15 mouse cellular contexts compared by ENCODE assay signal in the genomic region with DNA sequence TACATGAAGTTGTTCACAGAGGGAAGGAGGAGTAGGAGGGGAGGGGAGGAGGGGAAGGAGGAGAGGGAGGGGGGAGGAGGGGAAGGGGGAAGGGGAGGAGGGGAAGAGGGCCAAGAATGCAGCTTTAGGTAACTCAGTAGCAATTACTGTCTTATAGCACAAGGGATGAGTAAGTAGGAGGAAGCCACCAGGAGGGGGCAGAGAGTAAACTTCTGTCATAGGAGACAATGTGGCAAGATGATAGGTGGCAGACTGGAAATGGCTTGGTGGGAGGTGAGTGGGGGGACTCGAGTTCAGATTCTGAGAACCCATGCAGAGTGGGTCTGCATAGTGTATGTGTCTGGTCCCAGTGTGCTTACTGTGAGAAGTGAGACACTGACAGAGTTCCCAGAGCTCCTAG.
DNase-seq lines count a peak whose midpoint lies in the region; ATAC-seq and TF ChIP-seq lines count a peak whose summit lies in the region.
"Had no signal": no experiment of that assay in that cellular context is flagged by ENCODE, and none has a peak within 500 bp of the region (broad histone marks: within the 10 kb centered on the region; RNA-seq: fewer than 3 reads in every experiment).

No protein-coding gene starts in this region.

- no peak overlapping the region for H3K27ac ChIP-seq in kidney, postnatal 0 days
- no peak overlapping the region for H3K27ac ChIP-seq in kidney, embryonic 14.5 days (ENCODE audit: low read depth, low read length)
- H3K27ac ChIP-seq in CH12.LX (ENCODE audit: insufficient read depth, low read depth), result no peak overlapping the region
- 0 out of 2 replicates have a peak overlapping the region, but pooled peaks have one; percentile 33 for H3K27ac ChIP-seq in olfactory bulb, adult 2 months (ENCODE audit: insufficient read depth, low read depth, low read length)
- H3K27ac ChIP-seq in limb, embryonic 10.5 days, result no peak overlapping the region
- H3K27ac ChIP-seq: embryonic facial prominence, embryonic 13.5 days; left cerebral cortex, adult 2 months; liver, embryonic 13.5 days; midbrain, embryonic 10.5 days had no signal

- no peaks in the 10 kb centered on the region for H3K36me3 ChIP-seq in kidney, postnatal 0 days (ENCODE audit: insufficient read depth, low read length)
- no peaks in the 10 kb centered on the region for H3K36me3 ChIP-seq in kidney, embryonic 14.5 days (ENCODE audit: control insufficient read depth, insufficient read depth, low read length)
- H3K36me3 ChIP-seq in CH12.LX (replicated peaks in 1 of 2; ENCODE audit: control insufficient read depth in 1 of 2, insufficient read depth in 1 of 2, low read length in 1 of 2), result no peaks in the 10 kb centered on the region
- no peaks in the 10 kb centered on the region for H3K36me3 ChIP-seq in limb, embryonic 10.5 days
- H3K36me3 ChIP-seq: embryonic facial prominence, embryonic 13.5 days; liver, embryonic 13.5 days; midbrain, embryonic 10.5 days had no signal

- no peak overlapping the region for H3K9ac ChIP-seq in kidney, postnatal 0 days (ENCODE audit: low read depth, low read length)
- no peak overlapping the region for H3K9ac ChIP-seq in kidney, embryonic 14.5 days (ENCODE audit: low read depth, low read length)
- no peak overlapping the region for H3K9ac ChIP-seq in CH12.LX (ENCODE audit: insufficient read depth, low read depth)
- H3K9ac ChIP-seq: embryonic facial prominence, embryonic 13.5 days; liver, embryonic 13.5 days had no signal

- dilution Hi-C loops in CH12.LX (cut with MboI; ENCODE audit: extremely low pct_ligation_motif_present, extremely low pct_unique_long_range_greater_than_20kb, low sequenced_read_pairs), result no loop called here

- no peak overlapping the region for H3K4me3 ChIP-seq in kidney, postnatal 0 days (replicated peaks; ENCODE audit: low read depth, low read length)
- no peak overlapping the region for H3K4me3 ChIP-seq in kidney, embryonic 14.5 days (ENCODE audit: low read length)
- no peak overlapping the region for H3K4me3 ChIP-seq in CH12.LX (replicated peaks in 1 of 3; ENCODE audit: low read depth in 2 of 3, low read length in 2 of 3, poor library complexity in 1 of 3)
- no peak overlapping the region for H3K4me3 ChIP-seq in olfactory bulb, adult 2 months (ENCODE audit: insufficient read depth, low read depth, low read length)
- no peak overlapping the region for H3K4me3 ChIP-seq in limb, embryonic 10.5 days
- H3K4me3 ChIP-seq: embryonic facial prominence, embryonic 13.5 days; left cerebral cortex, adult 2 months; liver, embryonic 13.5 days; midbrain, embryonic 10.5 days had no signal

- peak; percentile 35; the same call in 1 of the 2 replicates for TF ChIP-seq CTCF in kidney, postnatal 0 days (IDR thresholded peaks at IDR 0.05; ENCODE audit: low read depth)
- TF ChIP-seq CTCF in CH12.LX (conservative IDR thresholded peaks at IDR 0.05 in 1 of 2, IDR thresholded peaks at IDR 0.05 in 1 of 2; ENCODE audit: low read depth in 2 of 2, low read length in 2 of 2), result peak in 1 of 2 experiments; percentile 38; a peak in 2 of 4 replicates
- TF ChIP-seq CTCF in olfactory bulb, adult 2 months (IDR thresholded peaks at IDR 0.05; ENCODE audit: insufficient read depth, low read depth, low read length), result no peak

- peak; percentile 7; the same call in 1 of the 2 replicates for TF ChIP-seq RAD21 in CH12.LX (IDR thresholded peaks at IDR 0.05; ENCODE audit: low read depth, low read length)

- in situ Hi-C loops in CH12.LX (cut with MboI; ENCODE audit: low pct_ligation_motif_present, low pct_unique_long_range_greater_than_20kb, low sequenced_read_pairs), result no loop called here

- no peak for TF ChIP-seq EP300 in CH12.LX (IDR thresholded peaks at IDR 0.05; ENCODE audit: low read length)

- no peak overlapping the region for H3K4me2 ChIP-seq in kidney, postnatal 0 days (ENCODE audit: low read length)
- no peak overlapping the region for H3K4me2 ChIP-seq in kidney, embryonic 14.5 days (replicated peaks; ENCODE audit: low read depth, low read length)
- no peak overlapping the region for H3K4me2 ChIP-seq in CH12.LX (ENCODE audit: insufficient read depth, low read depth, poor library complexity, severe bottlenecking)
- H3K4me2 ChIP-seq: embryonic facial prominence, embryonic 13.5 days; liver, embryonic 13.5 days had no signal

- TF ChIP-seq POLR2A in CH12.LX (IDR thresholded peaks at IDR 0.05; ENCODE audit: low read depth, low read length), result no peak
- no peak for TF ChIP-seq POLR2A in olfactory bulb, adult 2 months (IDR thresholded peaks at IDR 0.05; ENCODE audit: insufficient read depth, low read depth, low read length)

- 33% methylated on average over 1 of the region's 1 CpGs for WGBS in kidney, postnatal 0 days
- 42% methylated on average over 1 of the region's 1 CpGs for WGBS in kidney, embryonic 14.5 days
- WGBS in olfactory bulb, adult 2 months, result 28% methylated on average over 1 of the region's 1 CpGs
- WGBS in limb, embryonic 10.5 days, result 59% methylated on average over 1 of the region's 1 CpGs

- no peaks in the 10 kb centered on the region; the same call in 1 of the 2 replicates for H3K4me1 ChIP-seq in kidney, postnatal 0 days (replicated peaks; ENCODE audit: insufficient read depth, low read length)
- H3K4me1 ChIP-seq in kidney, embryonic 14.5 days (ENCODE audit: control insufficient read depth, insufficient read depth, low read length), result 0 out of 2 replicates have a peak, but pooled peaks cover 9% of the 10 kb centered on the region
- H3K4me1 ChIP-seq in CH12.LX (ENCODE audit: control insufficient read depth in 1 of 2, insufficient read depth in 2 of 2), result peaks cover 0 to 22% of the 10 kb centered on the region in 2 experiments; a peak in 2 of 4 replicates
- H3K4me1 ChIP-seq in olfactory bulb, adult 2 months (ENCODE audit: control insufficient read depth, insufficient read depth, low read length), result peaks cover 13% of the 10 kb centered on the region
- H3K4me1 ChIP-seq in limb, embryonic 10.5 days, result peaks cover 6% of the 10 kb centered on the region
- H3K4me1 ChIP-seq: liver, embryonic 13.5 days had no signal

- H3K9me3 ChIP-seq in kidney, postnatal 0 days (replicated peaks; ENCODE audit: low read length), result no peaks in the 10 kb centered on the region
- H3K9me3 ChIP-seq in kidney, embryonic 14.5 days (ENCODE audit: control insufficient read depth, low read length), result no peaks in the 10 kb centered on the region
- H3K9me3 ChIP-seq in CH12.LX (replicated peaks; ENCODE audit: low read length), result no peaks in the 10 kb centered on the region
- H3K9me3 ChIP-seq in limb, embryonic 10.5 days (replicated peaks), result no peaks in the 10 kb centered on the region
- H3K9me3 ChIP-seq: embryonic facial prominence, embryonic 13.5 days; liver, embryonic 13.5 days; midbrain, embryonic 10.5 days had no signal

- no peak for ATAC-seq in kidney, postnatal 0 days (replicated peaks; ENCODE audit: low FRiP score, low read depth)
- no peak for ATAC-seq in kidney, embryonic 14.5 days (ENCODE audit: low FRiP score, low TSS enrichment)
- ATAC-seq: forebrain, embryonic 16.5 days had no signal

- no peak for DNase-seq in kidney, postnatal 0 days (ENCODE audit: low spot score)
- DNase-seq in 416B (ENCODE audit: low read depth) (peak; percentile 29), CH12.LX (ENCODE audit: extremely low read depth) (peak; percentile 32)
- no peak for DNase-seq in ovary, postnatal 36 days (ENCODE audit: low spot score)
- DNase-seq in limb, embryonic 10.5 days (ENCODE audit: low spot score), result no peak
- DNase-seq: cerebellum, adult 18-20 months; gastrocnemius, postnatal 25 days; kidney, postnatal 10 days; liver, embryonic 13.5 days had no signal

- no peaks in the 10 kb centered on the region for H3K27me3 ChIP-seq in kidney, postnatal 0 days (ENCODE audit: insufficient read depth, low read length)
- H3K27me3 ChIP-seq in kidney, embryonic 14.5 days (ENCODE audit: control insufficient read depth, insufficient read depth, low read length), result no peaks in the 10 kb centered on the region
- no peaks in the 10 kb centered on the region for H3K27me3 ChIP-seq in CH12.LX (replicated peaks)
- no peaks in the 10 kb centered on the region for H3K27me3 ChIP-seq in limb, embryonic 10.5 days (ENCODE audit: low read depth, poor library complexity, severe bottlenecking)
- H3K27me3 ChIP-seq: embryonic facial prominence, embryonic 13.5 days; liver, embryonic 13.5 days had no signal

- H3K79me2 ChIP-seq in CH12.LX (replicated peaks; ENCODE audit: control insufficient read depth, extremely low read depth, insufficient read depth, poor library complexity, severe bottlenecking), result no peaks in the 10 kb centered on the region

TF ChIP-seq in CH12.LX, 34 proteins besides CTCF, POLR2A, EP300 and RAD21:
- TF ChIP-seq MEF2A (IDR thresholded peaks at IDR 0.05; ENCODE audit: borderline replicate concordance, low read depth, low read length) (no peak), SIN3A (IDR thresholded peaks at IDR 0.05; ENCODE audit: low read length) (no peak), JUN (IDR thresholded peaks at IDR 0.05; ENCODE audit: insufficient read depth, low read depth, low read length) (no peak), SMC3 (IDR thresholded peaks at IDR 0.05; ENCODE audit: low read depth, low read length) (peak; percentile 30)

Comparison
In these comparisons a context has a peak if more than half of its experiments do, and no peak if none do; other contexts are left out.
1. DNase-seq: peak in 416B (single experiment) and CH12.LX (single experiment); none in kidney, postnatal 0 days (single experiment), ovary, postnatal 36 days (single experiment) and limb, embryonic 10.5 days (single experiment).